Mouse (Mus musculus) effector memory CD4-positive, alpha-beta T cell, adult 5 months (primary cell): ENCODE measurements around the gene Zcchc4. TPM values are rescaled to one million over a fixed set of nuclear protein-coding genes. Genes with fewer than 3 reads are reported as not detected.

Experiments
- polyA plus RNA-seq: library from polyadenylated mRNA; unstranded; fragments of 100-300 nt; shearing (Covaris generic); gene quantifications from one replicate; pipeline ENCODE4 v1.2.1, GENCODE M21; 2017

Gene Zcchc4
- 14.8 TPM for polyA plus RNA-seq

DNA sequence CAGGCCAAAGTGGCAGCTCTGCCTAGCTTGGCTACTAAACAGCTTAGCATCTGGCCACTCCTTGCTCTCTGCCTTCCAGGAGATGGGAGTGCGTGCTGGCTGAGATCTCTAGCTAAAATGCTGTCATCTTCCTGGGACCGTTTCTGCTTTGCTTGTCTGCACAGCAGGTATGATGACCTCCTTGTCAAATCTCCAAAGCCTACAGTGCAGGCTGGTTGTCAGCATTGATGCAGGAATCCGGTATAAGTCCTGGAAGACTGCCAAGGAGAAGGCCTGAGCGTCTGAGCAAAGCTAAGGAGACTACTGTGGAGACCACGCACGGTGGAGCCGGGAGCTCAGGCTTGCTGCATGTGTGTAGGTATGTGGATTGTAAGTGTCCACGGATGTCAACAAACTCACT is at the start of gene Zcchc4:
TSS of gene Zcchc4 (plus strand) at position 173 of the 400 bp plus-strand sequence.

DNA sequence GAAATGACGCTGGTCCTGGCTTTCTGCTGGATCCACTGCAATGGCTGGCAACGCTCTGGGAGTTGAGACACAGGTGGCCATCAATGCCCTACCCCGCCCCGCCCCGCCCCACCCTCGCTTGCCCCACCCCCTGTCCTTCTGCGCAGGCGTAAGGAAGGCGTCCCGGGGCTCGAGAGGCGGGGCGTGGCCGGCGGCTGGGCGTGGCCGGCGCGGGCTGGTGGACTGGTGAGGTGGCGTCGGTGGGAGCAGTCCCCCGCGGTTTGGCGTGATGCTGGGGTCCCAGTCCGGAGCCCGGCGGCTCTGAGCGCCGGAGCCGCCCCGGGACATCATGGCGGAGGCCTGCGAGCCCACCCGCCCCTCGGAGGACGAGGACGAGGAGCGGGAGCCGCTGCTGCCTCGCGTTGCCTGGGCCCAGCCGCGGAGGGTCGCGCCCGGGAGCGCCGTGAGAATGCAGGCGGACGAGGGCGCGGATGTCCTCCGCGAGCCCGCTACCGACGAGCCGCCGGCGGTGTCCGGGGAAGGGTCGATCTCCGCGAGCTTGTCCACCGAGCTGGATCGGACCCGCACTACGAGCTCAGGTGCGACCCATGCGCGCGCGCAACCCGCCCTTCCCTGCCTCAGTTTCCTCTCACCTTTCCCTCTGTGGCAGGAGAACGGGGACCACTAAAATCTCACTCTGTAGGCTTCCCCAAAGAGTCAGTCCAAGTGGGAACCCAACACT is 33.7 kb upstream of the Zcchc4 start, which contains the start of gene Pi4k2b:
TSS of gene Pi4k2b (plus strand) at position 184 of the 721 bp plus-strand sequence.

DNA sequence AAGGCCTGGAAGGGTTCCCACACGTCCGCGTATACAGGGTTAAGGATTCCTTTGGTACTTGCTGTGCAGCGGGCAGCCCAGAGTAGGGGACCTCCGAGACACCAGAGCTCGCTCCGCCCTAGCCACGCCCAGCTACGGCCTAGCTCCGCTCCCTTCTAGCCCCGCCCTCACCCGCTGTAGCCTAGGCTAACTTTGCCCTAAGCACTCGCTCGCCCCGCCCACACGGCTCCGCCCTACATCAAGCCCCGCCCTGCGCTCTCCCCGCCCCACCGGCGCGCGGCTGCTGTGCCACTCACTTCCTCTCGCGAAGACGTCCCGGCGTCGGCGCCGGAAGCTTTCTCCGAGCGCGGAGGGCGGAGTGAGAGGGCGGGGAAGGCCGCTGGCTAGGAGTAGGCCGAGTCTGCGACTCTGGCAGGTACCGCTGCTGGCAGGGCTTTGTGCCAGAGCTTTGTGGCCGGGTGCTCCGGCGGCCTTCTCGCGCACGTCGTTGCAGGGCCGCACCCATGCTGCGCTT is 58.6 kb downstream of the Zcchc4 start, which contains the start of gene Anapc4:
TSS of gene Anapc4 (plus strand) at position 252 of the 514 bp plus-strand sequence.

Other genes starting within 250 kb of the Zcchc4 start
- not detected for gene Lgi2, start 208.9 kb upstream of the Zcchc4 start, polyA plus RNA-seq
- 9.2 TPM for gene Sepsecs, start 105.7 kb upstream of the Zcchc4 start, polyA plus RNA-seq
- 7.7 TPM for gene Pi4k2b, start 33.8 kb upstream of the Zcchc4 start, polyA plus RNA-seq
- 36.3 TPM for gene Anapc4, start 58.6 kb downstream of the Zcchc4 start, polyA plus RNA-seq